Mouse (Mus musculus): Measurements from ENCODE around the gene Scimp. TPM values are rescaled to one million over a fixed set of nuclear protein-coding genes. Genes with fewer than 3 reads are reported as not detected.

Gene Scimp
- polyA plus RNA-seq, 1 experiment from 2014 or later = not detected

DNA sequence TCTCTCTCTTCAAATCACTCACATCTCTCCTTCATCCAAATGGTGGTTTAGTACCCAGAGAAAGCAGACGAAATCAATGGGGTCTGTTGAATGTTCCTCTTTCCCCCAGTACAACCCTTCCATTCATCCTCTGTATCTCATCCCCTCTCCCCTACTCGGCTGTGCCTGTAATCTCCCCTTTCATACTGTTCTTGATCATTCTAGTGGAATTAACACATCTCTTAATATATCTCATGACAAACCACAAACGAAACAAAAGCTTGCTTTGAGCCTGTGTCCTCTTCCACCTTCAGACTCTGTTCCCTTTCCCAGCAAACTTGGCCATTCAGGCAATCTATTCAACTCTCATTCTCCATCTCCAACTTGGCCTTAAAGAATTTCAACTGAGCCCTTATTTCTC, 18.8 kb upstream of the Scimp start:
- Histone ChIP-seq H3K9ac (no peak overlapping the region), H3K4me1 (replicated peaks) (no peaks in the 10 kb centered on the region), H3K27ac (replicated peaks) (no peak overlapping the region), H3K4me2 (no peak overlapping the region), H3K4me3 (no peak overlapping the region), H3K27me3 (no peaks in the 10 kb centered on the region), H3K9me3 (no peaks in the 10 kb centered on the region), H3K36me3 (no peaks in the 10 kb centered on the region)
- WGBS = 50% methylated on average over 3 of the region's 3 CpGs
- no peak for ATAC-seq (ENCODE audit: low read depth)

DNA sequence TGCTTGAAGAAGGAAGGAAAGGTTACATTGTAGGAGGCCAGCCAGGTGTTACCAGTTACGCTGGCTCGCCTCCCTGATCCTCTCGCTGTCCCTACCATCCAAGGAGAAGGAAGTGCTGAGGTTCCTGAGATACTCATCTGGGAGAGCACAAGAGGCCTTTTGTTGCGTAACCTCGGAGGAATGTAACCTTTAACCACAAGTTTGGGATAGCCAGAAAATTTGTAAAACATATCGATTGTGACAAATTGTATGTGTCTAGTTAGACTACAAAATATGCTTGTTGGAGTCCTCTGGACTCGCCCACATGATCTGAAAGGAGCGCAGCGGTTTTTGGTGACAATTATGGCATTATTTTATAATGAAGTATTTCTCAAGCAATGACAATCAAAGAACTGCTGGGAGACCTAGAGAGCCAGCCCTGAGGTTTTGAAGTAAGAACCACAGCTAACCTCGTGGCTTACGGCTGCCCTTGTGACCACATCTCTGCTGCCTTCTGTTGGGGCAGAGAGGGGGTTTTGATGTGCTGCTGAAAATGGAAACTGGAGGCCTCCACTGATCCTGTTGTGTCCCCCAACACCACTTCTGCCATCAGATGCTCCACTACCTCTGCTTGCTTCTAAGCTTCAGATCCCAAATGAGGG, 16.7 kb upstream of the Scimp start:
- H3K27me3 ChIP-seq = no peaks in the 10 kb centered on the region
- 83% methylated on average over 11 of the region's 11 CpGs for WGBS
- no peak overlapping the region for H3K4me3 ChIP-seq
- no peaks in the 10 kb centered on the region for H3K9me3 ChIP-seq
- no peak overlapping the region for H3K9ac ChIP-seq
- no peak overlapping the region for H3K27ac ChIP-seq (replicated peaks)
- ATAC-seq (ENCODE audit: low read depth) = no peak
- no peaks in the 10 kb centered on the region for H3K4me1 ChIP-seq (replicated peaks)
- H3K4me2 ChIP-seq = no peak overlapping the region
- H3K36me3 ChIP-seq = no peaks in the 10 kb centered on the region

DNA sequence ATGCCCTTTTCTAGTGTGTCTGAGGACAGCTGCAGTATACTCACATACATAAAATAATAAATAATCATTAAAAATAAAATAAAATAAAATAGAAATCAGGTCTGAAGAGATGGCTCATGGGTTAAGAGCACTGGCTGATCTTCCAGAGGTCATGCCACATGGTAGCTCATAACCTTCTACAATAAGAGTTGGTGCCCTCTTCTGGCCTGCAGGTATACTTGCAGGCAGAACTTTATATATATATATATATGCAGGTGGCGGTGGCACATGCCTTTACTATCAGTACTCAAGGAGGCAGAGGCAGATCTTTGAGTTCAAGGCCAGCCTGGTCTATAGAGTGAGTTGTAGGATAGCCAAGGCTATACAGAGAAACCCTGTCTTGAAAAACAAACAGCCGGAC, 13.8 kb upstream of the Scimp start:
- Histone ChIP-seq H3K27me3 (no peaks in the 10 kb centered on the region), H3K4me3 (no peak overlapping the region), H3K9ac (no peak overlapping the region), H3K36me3 (no peaks in the 10 kb centered on the region), H3K27ac (replicated peaks) (no peak overlapping the region), H3K9me3 (no peaks in the 10 kb centered on the region), H3K4me2 (no peak overlapping the region), H3K4me1 (replicated peaks) (peaks cover 6% of the 10 kb centered on the region)
- no peak for ATAC-seq (ENCODE audit: low read depth)
- WGBS = 85% methylated on average over 2 of the region's 2 CpGs

DNA sequence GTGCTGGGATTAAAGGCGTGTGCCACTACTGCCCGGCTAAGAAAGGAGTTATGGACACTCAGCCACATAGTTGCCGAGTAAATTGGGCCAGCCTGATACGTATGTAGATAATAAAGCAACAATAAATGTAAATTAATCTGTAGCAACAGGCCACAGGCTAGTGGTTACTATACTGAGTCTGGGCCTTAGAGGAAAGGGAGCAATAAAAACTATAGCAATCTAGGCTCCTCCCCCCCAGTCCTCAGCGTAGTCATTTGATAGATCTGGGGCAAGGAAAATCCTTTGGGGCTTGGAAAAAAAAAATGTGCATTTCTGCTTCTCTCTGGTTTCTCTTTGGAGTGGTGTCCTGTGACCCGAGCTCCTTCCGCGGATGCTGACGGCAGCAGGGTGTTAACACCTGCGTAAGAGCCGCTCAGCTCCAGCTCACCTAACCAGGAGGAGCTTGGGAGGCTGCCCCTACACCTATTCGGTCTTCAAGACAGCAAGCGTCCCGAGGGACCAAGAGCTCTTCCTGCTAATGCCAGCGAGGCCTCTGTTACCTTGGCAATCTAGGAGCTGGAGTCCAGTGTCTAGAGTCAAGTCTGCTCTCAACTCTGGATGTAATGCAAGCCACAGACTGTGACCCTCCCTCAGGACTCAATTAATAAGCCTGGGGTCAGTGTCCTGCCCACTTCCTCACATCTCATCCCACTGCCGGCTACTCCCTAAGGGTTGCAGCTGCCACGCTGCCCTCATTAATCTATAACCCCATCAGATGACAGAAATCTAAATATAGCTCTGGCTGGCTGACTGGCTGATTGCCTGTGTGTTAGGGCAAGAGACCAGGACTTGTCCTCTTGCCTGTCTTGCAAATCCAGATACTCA, 9.6 kb upstream of the Scimp start:
- Histone ChIP-seq H3K4me2 (no peak overlapping the region), H3K36me3 (no peaks in the 10 kb centered on the region), H3K4me1 (replicated peaks) (peaks cover 6% of the 10 kb centered on the region), H3K9ac (no peak overlapping the region), H3K27me3 (no peaks in the 10 kb centered on the region), H3K9me3 (no peaks in the 10 kb centered on the region; the same call in 1 of the 2 replicates), H3K27ac (replicated peaks) (no peak overlapping the region), H3K4me3 (no peak overlapping the region)
- 56% methylated on average over 17 of the region's 17 CpGs for WGBS
- ATAC-seq (ENCODE audit: low read depth) = no peak

DNA sequence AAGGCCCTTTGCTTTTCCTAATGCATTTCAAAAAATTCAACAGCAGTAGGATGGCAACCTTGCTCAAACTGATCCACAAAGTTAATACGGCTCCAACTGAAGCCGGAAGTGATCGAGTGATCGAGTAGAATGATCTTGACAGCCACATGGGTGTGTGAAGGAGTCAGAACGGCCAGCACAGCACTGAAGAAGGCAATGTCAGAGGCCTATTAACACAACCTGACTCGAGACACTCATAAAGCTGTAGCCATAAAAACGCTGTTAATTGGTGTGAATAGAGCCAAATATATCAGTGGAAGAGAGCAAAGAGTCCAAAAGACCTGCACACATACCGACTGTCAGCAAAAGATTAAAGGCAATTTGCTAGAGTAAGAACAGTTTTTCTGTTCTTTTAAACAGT, 7.7 kb upstream of the Scimp start:
- no peaks in the 10 kb centered on the region for H3K36me3 ChIP-seq
- peaks cover 6% of the 10 kb centered on the region for H3K4me1 ChIP-seq (replicated peaks)
- no peak for ATAC-seq (ENCODE audit: low read depth)
- no peak overlapping the region for H3K9ac ChIP-seq
- WGBS = 66% methylated on average over 8 of the region's 8 CpGs
- no peaks in the 10 kb centered on the region; the same call in 1 of the 2 replicates for H3K9me3 ChIP-seq
- H3K27me3 ChIP-seq = no peaks in the 10 kb centered on the region
- no peak overlapping the region for H3K4me3 ChIP-seq
- H3K4me2 ChIP-seq = no peak overlapping the region
- H3K27ac ChIP-seq (replicated peaks) = no peak overlapping the region

DNA sequence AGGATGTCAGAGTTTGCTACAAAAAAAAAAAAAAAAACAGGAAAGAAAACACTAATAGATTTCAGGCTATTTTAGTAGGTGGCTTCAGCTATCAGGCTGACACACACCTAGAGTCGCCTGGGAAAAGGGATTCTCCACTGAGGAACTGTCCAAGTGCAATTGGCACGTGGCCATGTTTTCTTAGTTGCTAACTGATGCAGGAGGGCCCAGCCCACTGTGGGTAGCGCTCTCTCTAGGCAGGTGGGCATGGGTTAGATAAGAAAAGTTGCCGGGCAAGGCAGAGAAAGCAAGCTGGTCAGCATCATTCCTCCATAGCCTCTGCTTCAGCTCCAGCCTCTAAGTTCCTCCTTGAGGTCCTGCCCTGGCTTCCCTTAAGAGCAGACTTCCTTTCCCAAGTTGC, 4.4 kb upstream of the Scimp start:
- no peak for ATAC-seq (ENCODE audit: low read depth)
- peaks cover under 1% of the 10 kb centered on the region; the same call in 1 of the 2 replicates for H3K4me1 ChIP-seq (replicated peaks)

DNA sequence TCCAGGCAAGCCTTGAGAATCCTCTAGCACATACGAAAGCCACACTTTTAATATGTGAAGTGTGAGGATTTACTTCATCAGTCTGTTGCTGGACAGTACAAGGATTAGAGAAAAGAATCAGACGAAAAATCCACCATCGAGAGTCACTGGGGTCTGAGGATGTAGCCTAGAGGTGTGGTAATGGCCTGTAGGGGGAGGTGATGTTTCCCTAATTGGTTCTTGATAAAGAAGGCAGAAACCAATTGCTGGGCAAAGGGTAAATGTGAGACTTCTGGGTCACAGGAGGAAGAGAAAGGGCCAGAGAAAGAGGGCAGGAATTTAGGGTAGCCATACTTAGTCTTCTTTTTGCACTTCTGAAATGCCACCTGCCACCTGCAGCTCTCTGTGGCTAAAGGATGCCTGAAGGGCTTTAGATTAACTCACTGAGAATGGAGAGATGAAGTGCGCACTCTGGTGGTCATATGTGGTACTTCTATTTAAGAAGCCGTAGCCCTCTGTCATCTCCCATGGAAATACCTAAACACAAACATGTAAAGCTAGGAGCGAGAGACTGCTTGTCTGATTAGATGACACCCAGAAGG, 3.2 kb upstream of the Scimp start:
- Histone ChIP-seq H3K4me2 (no peak overlapping the region), H3K4me1 (replicated peaks) (no peaks in the 10 kb centered on the region), H3K27ac (replicated peaks) (no peak overlapping the region), H3K36me3 (no peaks in the 10 kb centered on the region), H3K9ac (no peak overlapping the region), H3K9me3 (no peaks in the 10 kb centered on the region; the same call in 1 of the 2 replicates), H3K27me3 (no peaks in the 10 kb centered on the region), H3K4me3 (no peak overlapping the region)
- 33% methylated on average over 6 of the region's 6 CpGs for WGBS
- no peak for ATAC-seq (ENCODE audit: low read depth)

More for the DNA sequence above, 4.4 kb upstream of the Scimp start:
- Histone ChIP-seq H3K27ac (replicated peaks) (no peak overlapping the region), H3K9ac (no peak overlapping the region), H3K9me3 (no peaks in the 10 kb centered on the region; the same call in 1 of the 2 replicates), H3K36me3 (no peaks in the 10 kb centered on the region), H3K27me3 (no peaks in the 10 kb centered on the region), H3K4me3 (no peak overlapping the region), H3K4me2 (no peak overlapping the region)
- 84% methylated on average over 4 of the region's 4 CpGs for WGBS

DNA sequence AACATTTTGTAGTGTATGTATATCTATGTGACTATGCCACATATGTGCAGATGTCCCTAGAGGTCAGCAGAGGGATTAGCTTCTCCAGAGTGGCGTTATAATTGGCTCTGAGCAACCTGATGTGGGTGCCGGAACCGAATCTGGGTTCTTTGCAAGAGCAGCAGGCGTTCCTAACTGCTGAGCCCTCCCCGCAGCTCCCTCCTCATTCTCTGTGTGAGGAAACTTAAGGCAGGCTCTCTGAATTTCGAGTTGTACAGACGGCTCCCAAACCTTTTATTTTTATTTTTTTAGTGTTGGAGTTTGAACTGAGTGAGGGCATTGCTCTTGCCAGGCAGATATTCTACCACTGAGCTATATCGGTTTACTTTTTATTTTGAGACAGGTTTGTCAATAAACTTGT, 2.7 kb upstream of the Scimp start:
- Histone ChIP-seq H3K27ac (replicated peaks) (no peak overlapping the region), H3K4me2 (no peak overlapping the region), H3K36me3 (no peaks in the 10 kb centered on the region), H3K9me3 (no peaks in the 10 kb centered on the region; the same call in 1 of the 2 replicates), H3K27me3 (no peaks in the 10 kb centered on the region), H3K4me1 (replicated peaks) (no peaks in the 10 kb centered on the region), H3K4me3 (no peak overlapping the region), H3K9ac (no peak overlapping the region)
- no peak for ATAC-seq (ENCODE audit: low read depth)
- WGBS = 85% methylated on average over 8 of the region's 8 CpGs

DNA sequence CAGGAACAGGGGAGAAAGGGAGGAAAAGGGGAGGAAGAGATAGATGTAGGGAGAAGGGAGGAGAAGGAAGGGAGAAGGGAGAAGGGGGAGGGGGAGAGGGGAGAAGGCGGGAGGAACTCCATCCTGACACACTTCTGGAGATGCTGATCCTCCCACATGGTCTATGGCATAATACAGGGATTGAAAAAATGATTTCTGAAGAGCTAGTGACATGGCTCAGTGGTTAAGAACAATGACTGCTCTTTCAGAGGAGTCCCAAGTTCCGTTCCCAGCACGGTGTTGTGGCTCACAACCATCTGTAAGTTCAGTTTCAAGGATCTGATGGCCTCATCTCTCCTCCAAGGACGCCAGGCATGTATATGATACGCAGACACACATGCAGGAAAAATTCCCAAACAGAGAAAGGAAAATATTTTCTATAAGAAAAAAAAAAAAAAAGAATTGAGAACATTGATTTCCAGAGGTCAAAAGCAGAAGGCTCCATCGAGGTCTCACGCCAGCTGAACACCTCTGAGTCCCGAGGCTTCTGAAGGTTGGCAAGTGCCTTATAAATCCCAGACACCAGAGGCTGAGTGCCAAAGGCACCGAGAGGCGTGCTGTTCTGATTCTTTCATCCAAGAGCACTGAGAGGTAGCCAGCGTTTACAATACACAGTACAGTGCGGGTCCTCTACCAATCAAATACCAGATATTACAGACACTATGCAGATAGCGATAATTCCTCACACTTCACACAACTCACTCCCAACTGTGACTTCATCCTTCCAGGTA, 730 bp downstream of the Scimp start:
- WGBS = 78% methylated on average over 13 of the region's 13 CpGs
- Histone ChIP-seq H3K27me3 (no peaks in the 10 kb centered on the region), H3K9ac (no peak overlapping the region), H3K4me2 (no peak overlapping the region), H3K9me3 (no peaks in the 10 kb centered on the region), H3K4me1 (replicated peaks) (no peaks in the 10 kb centered on the region), H3K27ac (replicated peaks) (no peak overlapping the region), H3K4me3 (no peak overlapping the region), H3K36me3 (no peaks in the 10 kb centered on the region)
- ATAC-seq (ENCODE audit: low read depth) = no peak

DNA sequence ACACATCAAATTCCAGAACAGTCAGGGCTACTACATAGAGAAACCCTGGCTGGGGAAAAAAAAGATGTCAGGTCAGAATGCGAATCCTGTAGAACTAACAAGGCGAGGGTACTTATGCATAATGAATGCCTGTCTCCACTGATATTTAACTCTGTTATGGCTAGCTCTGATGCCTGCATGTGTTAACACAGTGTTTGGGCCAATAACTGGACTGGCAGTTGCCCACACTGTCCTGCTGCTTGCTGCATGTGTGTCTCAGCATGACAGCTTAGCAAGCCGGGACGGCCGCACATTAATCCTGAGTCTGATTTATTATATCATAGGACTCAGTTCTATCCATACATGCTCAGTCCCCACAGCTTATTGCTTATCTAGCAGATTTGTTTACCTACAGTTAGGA, 1.3 kb downstream of the Scimp start:
- Histone ChIP-seq H3K4me1 (replicated peaks) (no peaks in the 10 kb centered on the region), H3K4me2 (no peak overlapping the region), H3K4me3 (no peak overlapping the region), H3K9ac (no peak overlapping the region), H3K27me3 (no peaks in the 10 kb centered on the region), H3K27ac (replicated peaks) (no peak overlapping the region), H3K9me3 (no peaks in the 10 kb centered on the region), H3K36me3 (no peaks in the 10 kb centered on the region)
- ATAC-seq (ENCODE audit: low read depth) = no peak
- 85% methylated on average over 5 of the region's 5 CpGs for WGBS

DNA sequence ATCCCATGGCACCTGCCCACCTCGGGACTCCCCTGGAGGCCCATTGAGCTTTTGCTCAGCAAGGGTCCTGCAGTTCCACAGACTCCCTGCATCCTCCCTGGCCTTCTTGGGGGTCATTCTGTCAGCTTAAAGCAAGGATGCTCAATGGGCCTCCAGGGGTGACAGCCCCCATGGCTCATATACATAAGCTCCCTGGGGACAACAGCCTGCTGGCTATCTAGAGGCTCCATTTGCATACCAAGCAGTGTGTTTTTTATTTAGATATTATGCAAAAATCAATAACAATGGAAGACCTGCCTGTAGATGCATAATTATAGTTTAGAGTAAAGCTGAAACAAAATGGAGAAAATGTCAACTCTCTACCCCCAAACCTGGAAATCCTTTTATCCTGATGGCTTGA, 3.4 kb downstream of the Scimp start:
- 18% methylated on average over 1 of the region's 1 CpGs for WGBS
- Histone ChIP-seq H3K27ac (replicated peaks) (no peak overlapping the region), H3K27me3 (no peaks in the 10 kb centered on the region), H3K9ac (no peak overlapping the region), H3K4me2 (no peak overlapping the region), H3K4me3 (no peak overlapping the region), H3K4me1 (replicated peaks) (no peaks in the 10 kb centered on the region), H3K9me3 (no peaks in the 10 kb centered on the region), H3K36me3 (no peaks in the 10 kb centered on the region)
- no peak for ATAC-seq (ENCODE audit: low read depth)

DNA sequence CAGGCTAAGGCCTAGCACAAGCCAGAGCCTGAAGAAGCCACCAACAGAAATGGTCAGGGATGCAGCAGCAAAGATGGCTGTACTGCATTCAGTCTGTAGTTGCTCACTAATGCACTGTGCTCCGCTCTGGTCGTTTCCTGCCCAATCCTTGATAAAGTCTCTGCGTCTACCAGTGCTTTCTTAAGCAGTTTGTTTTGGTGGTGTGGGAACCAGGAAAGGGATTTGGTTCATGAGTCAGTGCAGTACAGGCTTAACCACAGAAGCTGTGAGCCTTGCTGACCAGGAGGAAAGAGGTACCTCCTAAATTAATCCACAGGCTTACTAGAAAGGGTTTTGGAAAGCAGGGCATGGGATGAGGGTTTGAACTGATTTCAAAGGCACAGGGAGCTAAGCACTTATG, 4.3 kb downstream of the Scimp start:
- H3K27ac ChIP-seq (replicated peaks) = no peak overlapping the region
- no peaks in the 10 kb centered on the region for H3K9me3 ChIP-seq
- H3K27me3 ChIP-seq = no peaks in the 10 kb centered on the region
- no peak overlapping the region for H3K4me3 ChIP-seq
- 70% methylated on average over 3 of the region's 3 CpGs for WGBS
- no peak overlapping the region for H3K9ac ChIP-seq
- H3K4me1 ChIP-seq (replicated peaks) = no peaks in the 10 kb centered on the region
- no peaks in the 10 kb centered on the region for H3K36me3 ChIP-seq
- no peak overlapping the region for H3K4me2 ChIP-seq
- ATAC-seq (ENCODE audit: low read depth) = no peak

Measured in neural tube, embryonic 13.5 days (tissue).